Mouse (Mus musculus) kidney, postnatal 25 days (tissue): ENCODE measurements around the gene Baz2b.
"Not testable (repeated sequence)": the region's sequence is repeated elsewhere in the genome, so short reads cannot be mapped to it uniquely, and the experiment has no call there.

Experiments used
- DNase-seq, 2 experiments: peaks; one replicate each; pipeline ENCODE4 v3.0.0; 2021; ENCODE audit warnings: mixed read lengths in 2 of 2

Gene Baz2b

DNA sequence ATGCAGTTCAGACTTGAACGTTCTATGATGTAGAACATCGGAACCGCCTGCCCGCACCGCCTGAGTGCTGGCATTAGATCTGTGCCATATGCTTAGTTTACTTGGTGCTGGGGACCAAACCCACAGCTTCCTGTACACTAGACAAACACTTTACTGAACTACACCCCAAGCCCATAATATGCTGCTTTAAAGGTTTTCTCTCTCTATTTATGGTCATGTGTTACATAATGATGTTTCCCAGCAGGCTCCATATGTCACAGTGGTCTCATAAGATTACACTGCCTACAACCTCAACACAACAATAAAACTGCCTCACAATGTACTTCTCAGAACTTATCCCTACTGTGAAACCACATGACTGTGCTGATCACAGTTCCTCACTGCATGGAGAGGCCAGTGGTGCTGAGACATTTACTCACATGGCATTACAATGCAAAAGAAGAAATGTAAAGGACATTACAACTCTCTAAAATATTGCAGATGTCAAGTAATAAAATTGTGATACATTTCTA, 9.5 kb downstream of the Baz2b start:
- no peak for DNase-seq

GRCm38 (mm10) chr2:60196841-60197240, 12.8 kb downstream of the Baz2b start:
- DNase-seq = no peak

- no peak for DNase-seq
Measured at GRCm38 (mm10) chr2:60181696-60182095, 27.9 kb downstream of the Baz2b start.

DNA sequence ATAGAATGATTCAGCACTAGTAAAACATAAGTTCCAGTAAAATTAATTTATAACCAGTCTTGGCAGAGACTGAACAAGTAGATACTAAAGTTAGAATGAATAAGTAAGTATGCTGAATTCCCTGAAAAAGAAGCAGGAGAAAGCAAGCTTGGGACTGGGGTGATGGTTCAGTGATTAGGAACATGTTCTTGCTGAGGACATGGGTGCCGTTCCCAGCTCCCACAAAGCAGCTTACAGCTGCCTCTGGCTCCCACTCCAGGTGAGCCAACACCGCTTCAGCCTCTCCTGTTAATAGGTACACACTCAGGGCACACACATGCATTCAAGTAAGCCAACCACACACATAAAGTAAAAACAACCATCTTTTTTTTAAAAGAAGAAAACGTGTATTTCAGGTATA, 32.1 kb downstream of the Baz2b start:
- peak; percentile 10 to 51 for DNase-seq

GRCm38 (mm10) chr2:60176087-60176486, 33.6 kb downstream of the Baz2b start:
- no peak for DNase-seq

- DNase-seq = no peak
Measured at GRCm38 (mm10) chr2:60175078-60175477, 34.6 kb downstream of the Baz2b start.

DNA sequence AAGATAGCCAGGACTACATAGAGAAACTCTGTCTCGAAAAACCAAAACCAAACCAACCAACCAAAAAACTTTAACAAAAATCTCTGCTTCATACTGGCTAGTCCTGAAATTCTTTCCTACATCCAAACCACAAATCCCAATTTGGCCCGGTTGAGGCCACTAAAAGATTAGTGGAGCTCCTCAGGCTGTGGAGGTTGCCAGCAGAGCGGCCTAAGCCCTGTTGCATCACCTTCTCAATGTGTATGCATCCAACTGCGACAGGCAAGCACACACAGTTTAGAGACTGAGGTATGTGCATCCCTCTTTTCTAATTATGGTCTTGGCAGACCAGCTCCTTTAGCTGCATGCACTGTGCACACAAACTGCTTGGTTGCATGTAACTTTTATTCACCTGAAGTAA, 36.0 kb downstream of the Baz2b start:
- DNase-seq = no peak

GRCm38 (mm10) chr2:60173190-60173589, 36.4 kb downstream of the Baz2b start:
- DNase-seq = no peak

DNA sequence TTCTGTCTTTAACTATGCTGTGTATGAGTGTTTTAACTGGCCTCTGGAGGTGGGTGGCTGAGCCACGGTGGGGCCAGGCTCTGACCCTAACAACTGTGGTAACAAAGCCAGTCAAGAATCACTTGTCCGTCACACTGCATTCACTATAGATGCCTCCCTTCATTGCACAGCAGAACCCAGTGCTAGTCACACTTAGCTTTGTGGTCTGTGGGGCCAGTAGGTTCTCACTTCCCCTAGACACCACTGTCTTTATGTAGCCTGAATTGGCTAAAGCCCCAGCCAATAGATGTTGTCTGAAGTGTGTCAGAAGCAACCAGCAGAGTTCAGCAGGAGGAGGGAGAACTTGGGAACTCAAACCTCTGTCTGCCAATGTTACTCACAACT, 37.1 kb downstream of the Baz2b start:
- no peak for DNase-seq

DNA sequence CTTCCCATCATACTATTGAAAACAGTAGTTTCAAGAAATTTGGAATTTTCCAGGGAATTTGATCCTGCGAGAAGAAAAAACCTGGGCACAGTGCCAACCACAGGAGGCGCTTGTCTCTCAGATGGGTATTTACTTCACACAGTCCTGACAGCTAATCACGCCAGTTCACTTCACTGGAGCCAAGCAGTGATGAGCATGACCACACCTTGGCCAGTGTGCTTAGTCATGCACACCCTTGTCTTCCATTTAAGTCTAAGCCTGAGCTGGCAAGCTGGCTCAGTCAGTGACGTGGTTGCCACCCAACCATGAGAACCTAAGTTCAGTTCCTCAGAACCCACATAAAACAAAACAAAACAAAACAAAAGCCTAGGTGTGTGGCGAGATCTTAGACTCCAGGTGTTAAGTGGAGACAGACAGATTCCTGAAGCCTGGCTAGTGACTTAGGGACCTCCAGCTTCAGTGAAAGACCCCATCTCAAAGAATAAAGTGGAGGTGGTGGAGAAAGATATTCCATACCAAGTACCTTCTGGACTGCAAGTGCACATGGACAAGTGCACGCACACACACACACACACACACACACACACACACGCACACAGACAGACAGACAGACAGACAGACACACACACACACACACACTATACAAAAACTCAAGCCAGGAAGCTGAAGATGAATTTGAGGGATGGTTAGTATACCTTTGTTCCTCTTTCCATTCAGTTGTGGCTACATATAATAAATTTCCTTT, 37.7 kb downstream of the Baz2b start:
- peak; percentile 62 to 74 for DNase-seq

- no peak for DNase-seq
Measured at GRCm38 (mm10) chr2:60166878-60167277, 42.8 kb downstream of the Baz2b start.

DNA sequence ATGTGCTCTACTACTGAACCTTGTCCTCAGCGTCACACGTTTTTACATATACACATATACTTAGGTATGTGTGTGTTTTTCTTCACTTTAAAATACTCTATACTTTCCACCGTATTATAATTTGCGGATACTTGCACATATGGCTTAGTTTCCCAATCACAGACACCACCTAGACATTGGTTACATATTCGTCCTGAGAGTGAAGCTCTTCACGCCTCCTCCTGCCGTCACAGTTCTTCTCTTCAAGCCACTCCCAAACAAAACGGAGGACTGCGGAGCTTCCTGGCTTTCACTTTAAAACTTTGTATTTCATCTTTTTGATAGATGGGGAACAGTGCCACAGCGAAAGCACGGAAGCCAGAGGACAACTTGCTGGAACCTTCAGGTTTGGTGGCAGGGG, 44.0 kb downstream of the Baz2b start:
- DNase-seq = no peak

DNA sequence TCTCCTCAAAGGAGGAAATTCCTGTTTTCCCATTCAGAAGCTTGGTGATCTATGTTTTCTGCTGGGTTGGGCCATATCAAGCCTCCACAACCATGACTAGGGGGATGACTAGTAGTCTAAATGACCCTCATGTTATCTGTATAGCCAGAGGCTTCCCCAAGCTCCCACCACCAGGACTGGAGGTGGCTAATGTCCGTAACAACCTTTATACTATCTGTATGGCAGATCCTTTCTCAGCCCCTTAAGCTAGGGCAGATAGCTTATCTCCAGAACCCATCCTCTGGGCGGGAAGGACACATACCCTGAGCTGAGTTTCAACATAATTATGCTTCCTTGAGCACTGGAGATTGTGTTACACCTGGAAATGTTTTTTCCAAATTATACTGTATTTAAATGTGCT, 45.9 kb downstream of the Baz2b start:
- no peak for DNase-seq

GRCm38 (mm10) chr2:60152481-60152880, 57.2 kb downstream of the Baz2b start:
- no peak for DNase-seq

DNA sequence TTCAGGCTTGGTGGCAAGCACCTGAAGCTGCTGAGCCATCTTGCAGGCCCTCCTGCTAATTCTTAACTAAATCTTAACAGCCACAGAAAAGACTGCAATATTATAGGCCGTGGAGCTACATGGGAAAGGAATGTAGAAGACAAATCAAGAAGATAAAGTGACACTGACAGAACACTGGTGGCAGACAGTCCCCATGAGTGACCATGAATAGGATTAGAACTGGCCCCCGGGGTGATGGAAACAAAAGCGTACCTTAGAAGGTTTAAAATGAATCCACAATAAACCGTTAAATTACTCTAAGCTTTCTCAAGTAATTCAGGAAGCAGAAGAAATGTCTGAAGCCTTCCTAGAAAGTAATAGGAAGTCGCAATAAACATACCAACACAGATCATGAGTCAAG, 61.0 kb downstream of the Baz2b start:
- DNase-seq = no peak

DNA sequence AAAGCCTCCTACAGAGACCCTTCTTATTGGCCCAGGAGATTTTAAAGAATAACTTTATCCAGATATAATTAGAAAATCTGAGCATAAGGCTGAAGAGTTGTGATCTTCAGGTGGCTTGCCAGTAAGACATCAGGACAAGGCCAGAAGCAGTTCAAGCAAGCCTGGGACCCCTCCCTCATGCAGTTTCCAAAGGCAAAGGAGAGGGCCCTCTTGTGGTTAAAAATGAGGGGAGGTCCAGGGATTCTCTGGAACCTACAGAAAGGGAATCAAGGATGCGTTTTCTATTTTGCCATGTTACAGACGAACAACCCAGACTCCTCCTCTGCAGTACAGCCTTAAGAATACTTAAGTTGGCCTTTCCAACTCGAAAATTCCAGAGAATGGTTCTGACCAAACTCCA, 62.2 kb downstream of the Baz2b start:
- no peak for DNase-seq

DNA sequence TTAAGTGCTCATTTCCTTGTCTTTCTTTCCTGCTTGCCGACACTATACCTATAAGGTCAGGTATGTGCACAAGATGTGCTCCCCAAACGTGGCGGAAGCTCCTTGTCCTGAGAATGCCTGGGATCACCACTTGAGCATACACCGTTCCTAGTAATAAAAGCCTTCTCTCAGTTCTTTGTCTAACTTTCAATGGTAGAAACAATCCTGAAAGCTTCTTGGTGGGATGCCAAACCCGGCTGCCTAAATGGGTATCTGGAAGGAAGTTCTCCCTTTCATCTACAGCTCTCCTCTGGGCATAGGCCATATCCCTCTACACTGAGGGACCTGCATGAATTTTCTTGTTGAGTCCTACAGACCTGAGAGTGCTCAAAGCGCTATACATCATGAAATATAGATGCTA, 63.9 kb downstream of the Baz2b start:
- DNase-seq = peak; percentile 48 to 57

DNA sequence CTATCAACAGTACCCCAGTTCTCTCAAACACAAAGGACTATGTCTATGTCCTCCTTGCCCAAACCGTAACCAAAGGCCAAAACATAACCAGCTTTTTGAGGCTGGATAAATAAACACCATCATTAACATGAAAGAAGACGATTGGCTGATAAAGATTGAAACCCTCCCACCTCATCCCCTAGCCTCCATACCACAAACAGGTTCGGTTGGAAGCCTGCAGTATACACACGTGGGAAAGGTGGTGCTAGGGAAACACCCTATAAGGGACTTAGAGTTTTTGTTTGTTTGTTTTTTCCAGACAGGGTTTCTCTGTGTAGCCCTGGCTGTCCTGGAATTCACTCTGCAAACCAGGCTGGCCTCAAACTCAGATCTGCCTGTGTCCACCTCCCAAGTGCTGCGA, 66.3 kb downstream of the Baz2b start:
- DNase-seq = no peak

GRCm38 (mm10) chr2:60142281-60142680, 67.4 kb downstream of the Baz2b start:
- no peak for DNase-seq

- no peak for DNase-seq
Measured at GRCm38 (mm10) chr2:60138751-60139162, 70.9 kb downstream of the Baz2b start.

GRCm38 (mm10) chr2:60135796-60136195, 73.8 kb downstream of the Baz2b start:
- no peak for DNase-seq

GRCm38 (mm10) chr2:60134958-60135357, 74.7 kb downstream of the Baz2b start:
- DNase-seq = not testable (repeated sequence)

- DNase-seq = no peak
Measured at GRCm38 (mm10) chr2:60133072-60133471, 76.6 kb downstream of the Baz2b start.

GRCm38 (mm10) chr2:60132269-60133042, 77.2 kb downstream of the Baz2b start:
- DNase-seq = no peak
